Mouse (Mus musculus) left cerebral cortex, postnatal 14 days (tissue): ENCODE results near the gene Mmp15. TPM values are rescaled to one million over a fixed set of nuclear protein-coding genes. Genes with fewer than 3 reads are reported as not detected.
A peak's percentile ranks its signal among the peaks of the same experiment; 100 is the strongest.
"Not testable (repeated sequence)": the region's sequence is repeated elsewhere in the genome, so short reads cannot be mapped to it uniquely, and the experiment has no call there.

ENCODE experiments used
- DNase-seq, 2 experiments: peaks; one replicate each; pipeline ENCODE4 v3.0.0; 2021 to 2022; ENCODE audit warnings: low spot score in 2 of 2, mixed read lengths in 1 of 2
- intact Hi-C: fragments of 180-260 bp; cut with DNase I; formaldehyde crosslinking; loops from one replicate; pipeline ENCODE4 v1.15.1; 2025
- total RNA-seq, 2 experiments: library from RNA; stranded (reverse); gene quantifications; 2 replicates each; pipeline ENCODE4 v1.2.3; 2021

Mmp15 gene
- total RNA-seq, 2 experiments from 2014 or later, result 23.7 to 27.4 TPM

- intact Hi-C loops, result no loop called here
- no peak for DNase-seq
Observed at GRCm38 (mm10) chr8:95369581-95370326, 17.7 kb downstream of the Mmp15 start.

- intact Hi-C loops, result no loop called here
Observed at GRCm38 (mm10) chr8:95373389-95374002, 21.4 kb downstream of the Mmp15 start.

GRCm38 (mm10) chr8:95374429-95374828 is 22.4 kb downstream of the Mmp15 start:
- DNase-seq, result no peak
- intact Hi-C loops, result no loop called here

More at GRCm38 (mm10) chr8:95373389-95374002, 21.4 kb downstream of the Mmp15 start:
- no peak for DNase-seq

GRCm38 (mm10) chr8:95375374-95375930 is 23.4 kb downstream of the Mmp15 start:
- peak in 1 of 2 experiments; percentile 15 for DNase-seq

GRCm38 (mm10) chr8:95376309-95376999 is 24.4 kb downstream of the Mmp15 start:
- intact Hi-C loops, result no loop called here
- no peak for DNase-seq

More at GRCm38 (mm10) chr8:95375374-95375930, 23.4 kb downstream of the Mmp15 start:
- intact Hi-C loops, result no loop called here

GRCm38 (mm10) chr8:95377101-95377500 is 25.0 kb downstream of the Mmp15 start:
- no peak for DNase-seq
- intact Hi-C loops, result no loop called here

GRCm38 (mm10) chr8:95377863-95378291 is 25.8 kb downstream of the Mmp15 start:
- intact Hi-C loops, result no loop called here

GRCm38 (mm10) chr8:95378928-95379327 is 26.9 kb downstream of the Mmp15 start:
- intact Hi-C loops, DNase-seq: not testable (repeated sequence)

More at GRCm38 (mm10) chr8:95377863-95378291, 25.8 kb downstream of the Mmp15 start:
- DNase-seq, result no peak

GRCm38 (mm10) chr8:95380953-95381352 is 28.9 kb downstream of the Mmp15 start:
- no peak for DNase-seq
- intact Hi-C loops, result no loop called here

GRCm38 (mm10) chr8:95381595-95381994 is 29.5 kb downstream of the Mmp15 start:
- intact Hi-C loops, result no loop called here
- DNase-seq, result no peak

GRCm38 (mm10) chr8:95384501-95384900 is 32.4 kb downstream of the Mmp15 start:
- intact Hi-C loops, result no loop called here
- no peak for DNase-seq

- intact Hi-C loops, result no loop called here
- no peak for DNase-seq
Observed at GRCm38 (mm10) chr8:95386037-95386436, 34.0 kb downstream of the Mmp15 start.

- intact Hi-C loops, result no loop called here
- no peak for DNase-seq
Observed at GRCm38 (mm10) chr8:95387221-95387620, 35.2 kb downstream of the Mmp15 start.

- no peak for DNase-seq
- intact Hi-C loops, result no loop called here
Observed at GRCm38 (mm10) chr8:95387936-95388335, 35.9 kb downstream of the Mmp15 start.

GRCm38 (mm10) chr8:95390312-95390711 is 38.2 kb downstream of the Mmp15 start:
- DNase-seq, result no peak
- intact Hi-C loops, result no loop called here

GRCm38 (mm10) chr8:95391101-95391500 is 39.0 kb downstream of the Mmp15 start:
- intact Hi-C loops, result no loop called here
- no peak for DNase-seq

- no peak for DNase-seq
- intact Hi-C loops, result no loop called here
Observed at GRCm38 (mm10) chr8:95392604-95393003, 40.5 kb downstream of the Mmp15 start.

GRCm38 (mm10) chr8:95395186-95395918 is 43.3 kb downstream of the Mmp15 start:
- intact Hi-C loops, result no loop called here
- DNase-seq, result no peak

GRCm38 (mm10) chr8:95396752-95397151 is 44.7 kb downstream of the Mmp15 start:
- DNase-seq, result no peak
- intact Hi-C loops, result no loop called here
